In genomic region chr12:79136949-79137348, GRCm38 (mm10) we compare ENCODE assay signal across 15 mouse cellular contexts.
"Had no signal": no experiment of that assay in that cellular context is flagged by ENCODE, and none has a peak within 500 bp of the region (broad histone marks: within the 10 kb centered on the region; RNA-seq: fewer than 3 reads in every experiment).

No protein-coding gene starts in this region.

- H3K4me3 ChIP-seq: neural tube, embryonic 15.5 days; stomach, embryonic 15.5 days had no signal

- H3K27ac ChIP-seq: neural tube, embryonic 15.5 days; stomach, embryonic 15.5 days; stomach, postnatal 0 days had no signal

- H3K4me2 ChIP-seq: neural tube, embryonic 15.5 days; stomach, embryonic 15.5 days had no signal

- H3K9ac ChIP-seq: neural tube, embryonic 15.5 days; stomach, embryonic 15.5 days had no signal

- H3K9me3 ChIP-seq: neural tube, embryonic 15.5 days; stomach, embryonic 15.5 days had no signal

- H3K36me3 ChIP-seq: neural tube, embryonic 15.5 days; stomach, embryonic 15.5 days had no signal

- DNase-seq: retina, postnatal 1 day; right cerebral cortex, adult 18-20 months; right cerebral cortex, postnatal 14 days; right cerebral cortex, postnatal 25 days; right cerebral cortex, postnatal 4 days; spleen, adult 18-20 months; thymus, adult 18-20 months; thymus, adult 2 months; thymus, postnatal 14 days; thymus, postnatal 25 days; thymus, postnatal 36 days; thymus, postnatal 4 days had no signal

- H3K4me1 ChIP-seq: stomach, embryonic 15.5 days had no signal
